Mouse (Mus musculus) duodenum, adult 2 months (tissue): ENCODE data around the gene Rflnb. TPM values are rescaled to one million over a fixed set of nuclear protein-coding genes. Genes with fewer than 3 reads are reported as not detected.

ENCODE experiments used
- polyA plus RNA-seq: library from polyadenylated mRNA; depleted of rRNA; stranded (reverse); fragments of >200 nt; gene quantifications from 2 replicates; pipeline ENCODE4 v1.2.3, GENCODE M21; 2012; ENCODE audit warnings: low replicate concordance; rRNA removed

Rflnb gene
- 20.7 and 27.8 TPM in 2 replicates for polyA plus RNA-seq

GRCm38 (mm10) chr11:76027139-76028071 lies at the start of gene Rflnb:
Rflnb (minus strand) TSS chr11:76027782.

DNA sequence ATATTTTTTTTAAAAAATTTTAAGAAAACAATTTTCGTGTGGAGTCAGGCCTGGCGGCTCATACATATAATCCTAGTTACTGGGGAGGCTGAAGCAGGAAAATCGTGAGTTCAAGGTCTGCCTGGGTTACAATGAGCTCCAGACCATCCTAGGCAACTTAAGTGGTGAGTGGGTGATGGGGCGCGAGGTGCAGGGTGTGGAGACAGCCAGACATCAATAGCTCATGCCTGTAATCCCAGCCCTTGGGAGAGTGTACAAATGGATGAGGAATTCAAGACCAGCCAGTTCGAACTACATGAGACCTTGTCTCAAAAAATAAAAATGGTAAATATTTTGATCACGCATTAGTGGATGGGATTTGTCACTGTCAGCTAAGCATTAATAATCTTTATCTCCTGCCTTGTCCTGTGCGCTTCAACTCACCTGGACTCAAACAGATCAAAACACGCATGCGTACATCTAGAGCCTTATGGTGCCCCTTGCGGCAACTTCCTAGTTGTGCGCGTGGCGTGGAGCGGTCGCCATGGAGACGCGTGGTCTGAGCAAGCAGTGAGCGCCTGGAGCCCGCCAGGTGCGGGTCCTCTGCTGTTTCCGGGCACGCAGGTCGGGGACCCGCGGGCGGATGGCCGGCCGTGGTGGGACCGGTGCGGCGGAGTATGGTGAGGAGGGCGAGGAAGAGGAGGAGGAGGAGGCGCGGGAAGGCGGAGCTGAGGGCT lies 28.0 kb downstream of the Rflnb start, which contains the start of gene 1700016K19Rik:
Gene 1700016K19Rik (plus strand): TSS at position 473 of the 716 bp plus-strand sequence.

Other genes starting within 250 kb of the Rflnb start
- gene Doc2b, start 231.7 kb downstream of the Rflnb start, polyA plus RNA-seq: 0.28 and 0.33 TPM in 2 replicates
- gene Rph3al, start 89.4 kb downstream of the Rflnb start, polyA plus RNA-seq: 8.4 and 20.9 TPM in 2 replicates
- gene 1700016K19Rik, start 27.9 kb downstream of the Rflnb start, polyA plus RNA-seq: 0.63 and 1.0 TPM in 2 replicates
- 17.3 and 19.3 TPM in 2 replicates for gene Vps53, start 151.9 kb upstream of the Rflnb start, polyA plus RNA-seq
- gene Fam57a, start 151.9 kb upstream of the Rflnb start, polyA plus RNA-seq: 6.0 and 14.5 TPM in 2 replicates
- 0.20 TPM in 1 of 2 replicates, not detected in the other for gene Dbil5, start 189.8 kb upstream of the Rflnb start, polyA plus RNA-seq
- gene Gemin4, start 189.9 kb upstream of the Rflnb start, polyA plus RNA-seq: 2.0 and 2.6 TPM in 2 replicates
- gene Mrm3, start 215.9 kb upstream of the Rflnb start, polyA plus RNA-seq: 2.5 and 3.8 TPM in 2 replicates
- 0.85 and 1.0 TPM in 2 replicates for gene Glod4, start 215.9 kb upstream of the Rflnb start, polyA plus RNA-seq